Mouse (Mus musculus) bone marrow, adult 2 months (tissue): ENCODE data around the gene Wwp2.

Experiments used
- CTCF ChIP-seq: fragments of 200-500 bp; IDR thresholded peaks from 2 replicates; pipeline ENCODE4 v1.5.1; 2011; ENCODE audit warnings: low read length, control low read depth; ENCODE audit not compliant: control insufficient read depth, insufficient read depth
- POLR2A ChIP-seq: fragments of 200-500 bp; IDR thresholded peaks from 2 replicates; pipeline ENCODE4 v1.6.1; 2011; ENCODE audit warnings: low read depth, mild to moderate bottlenecking, control low read depth, low read length, borderline replicate concordance; ENCODE audit not compliant: control insufficient read depth

GRCm38 (mm10) chr8:107397665-107398064, 38.5 kb upstream of the Wwp2 start:
- TF ChIP-seq CTCF = no peak
- TF ChIP-seq POLR2A = no peak
